In the genomic region with DNA sequence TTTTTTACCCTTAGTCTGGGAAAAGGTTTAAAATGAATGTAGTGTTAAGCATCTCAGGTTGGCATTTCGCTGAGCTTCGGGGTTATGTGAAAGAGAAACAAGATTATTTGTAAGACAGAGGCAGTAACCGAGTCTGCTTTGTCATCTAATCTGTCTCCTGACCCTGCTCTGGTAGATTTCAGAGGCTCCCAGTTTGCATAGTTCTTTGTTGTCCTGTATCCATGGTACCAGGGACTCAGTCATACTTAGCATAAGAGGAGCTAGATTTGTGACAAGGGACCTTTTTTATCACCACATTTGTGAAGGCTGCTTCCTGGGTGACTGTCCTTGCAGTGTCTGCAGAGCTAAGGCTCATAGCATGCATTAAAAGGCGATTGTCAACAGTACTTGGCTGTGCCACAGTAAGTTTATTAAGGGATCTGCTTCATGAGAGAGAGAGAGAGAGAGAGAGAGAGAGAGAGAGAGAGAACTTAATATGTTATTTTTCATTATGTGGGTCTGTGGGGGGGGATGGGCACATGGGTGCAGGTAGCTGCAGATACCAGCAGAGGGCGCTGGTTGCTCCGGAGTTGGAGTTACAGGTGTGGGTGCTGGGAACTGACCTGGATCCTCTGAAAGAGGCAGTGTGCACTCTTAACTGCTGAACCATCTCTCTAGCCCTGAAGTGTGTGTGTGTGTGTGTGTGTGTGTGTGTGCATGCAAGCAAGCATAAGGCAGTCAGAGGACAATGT, we compare ENCODE assay signal across 9 mouse cellular contexts. TPM values are rescaled to one million over a fixed set of nuclear protein-coding genes. Genes with fewer than 3 reads are reported as not detected.
DNase-seq lines count a peak whose midpoint lies in the region; ATAC-seq and TF ChIP-seq lines count a peak whose summit lies in the region.
"Had no signal": no experiment of that assay in that cellular context is flagged by ENCODE, and none has a peak within 500 bp of the region (broad histone marks: within the 10 kb centered on the region; RNA-seq: fewer than 3 reads in every experiment).

No protein-coding gene starts in this region.

- H3K27ac ChIP-seq in layer of hippocampus, adult 2 months, result peak overlapping the region; percentile 64
- H3K27ac ChIP-seq in heart, postnatal 0 days (ENCODE audit: low read depth), result no peak overlapping the region

- peaks cover 24% of the 10 kb centered on the region; the same call in 1 of the 2 replicates for H3K27me3 ChIP-seq in heart, postnatal 0 days (ENCODE audit: control insufficient read depth, insufficient read depth, low read length)

- H3K9me3 ChIP-seq in heart, postnatal 0 days (replicated peaks; ENCODE audit: control insufficient read depth, low read length), result peaks cover 3% of the 10 kb centered on the region; the same call in 1 of the 2 replicates

- H3K9ac ChIP-seq in heart, postnatal 0 days (replicated peaks; ENCODE audit: low read depth, low read length), result no peak overlapping the region

- WGBS in heart, postnatal 0 days, result 37% methylated on average over 6 of the region's 6 CpGs

- no peak for DNase-seq in layer of hippocampus, adult 2 months (ENCODE audit: low spot score in 2 of 2)
- no peak for DNase-seq in layer of hippocampus, postnatal 25 days (ENCODE audit: extremely low spot score in 1 of 2, low spot score in 1 of 2)
- peak; percentile 50 for DNase-seq in MN1 (ENCODE audit: low spot score)
- DNase-seq in heart, postnatal 0 days (ENCODE audit: low spot score), result peak; percentile 14
- DNase-seq in natural killer cell, adult 2 months (ENCODE audit: low spot score in 2 of 2), result peak; percentile 3 to 13
- DNase-seq in c-Kit-positive CD71-positive TER-119-positive erythroid progenitor cells, embryonic 14.5 days (ENCODE audit: low spot score), result no peak
- no peak for DNase-seq in frontal cortex, adult 2 months (ENCODE audit: extremely low spot score in 1 of 2, low spot score in 1 of 2)
- DNase-seq in layer of hippocampus, adult 9-11 months, result no peak

- TF ChIP-seq EP300 in heart, postnatal 0 days (IDR thresholded peaks at IDR 0.05; ENCODE audit: low read depth), result no peak

- no peaks in the 10 kb centered on the region for H3K36me3 ChIP-seq in heart, postnatal 0 days (replicated peaks; ENCODE audit: control insufficient read depth, insufficient read depth, low read length)

- peaks cover 12% of the 10 kb centered on the region for H3K4me1 ChIP-seq in heart, postnatal 0 days (ENCODE audit: control insufficient read depth, insufficient read depth)

- H3K4me3 ChIP-seq in layer of hippocampus, adult 2 months, result peak overlapping the region; percentile 0; the same call in 1 of the 2 replicates
- H3K4me3 ChIP-seq in heart, postnatal 0 days (ENCODE audit: low read depth, low read length), result peak overlapping the region; percentile 16; the same call in 1 of the 2 replicates

- no peak for ATAC-seq in heart, postnatal 0 days (ENCODE audit: insufficient read depth, low read depth)

- H3K4me2 ChIP-seq in heart, postnatal 0 days (ENCODE audit: low read depth, low read length), result peak overlapping the region; percentile 49

- TF ChIP-seq CTCF in layer of hippocampus, adult 2 months (conservative IDR thresholded peaks at IDR 0.05), result peak; percentile 57
- TF ChIP-seq CTCF in heart, postnatal 0 days (IDR thresholded peaks at IDR 0.05; ENCODE audit: low read depth), result peak; percentile 20; the same call in 1 of the 2 replicates

RNA-seq across cellular contexts. Expression of a gene that starts 3.3 kb away (rescaled TPM):
- total RNA-seq in layer of hippocampus, adult 2 months (2021), result 1 to 10 TPM in 1 of 2 experiments, under 1 TPM in 1; 0.41 to 1.0 TPM
- total RNA-seq in layer of hippocampus, postnatal 25 days (2021), result 1 to 10 TPM in 1 of 2 experiments, under 1 TPM in 1; 0.87 to 1.7 TPM
- total RNA-seq in heart, postnatal 0 days (2014; rRNA removed; ENCODE audit: low replicate concordance), result not detected in 2 replicates
- polyA plus RNA-seq in heart, postnatal 0 days (2015; fragmentation: Nextera tagmentation; extraction: Ambion mirVana), result 0.19 TPM in 1 of 2 replicates, not detected in the other
- 0.68 and 1.5 TPM in 2 replicates for polyA plus RNA-seq in frontal cortex, adult 2 months (2012; rRNA removed)
- polyA plus RNA-seq: embryonic facial prominence, embryonic 11.5 days had no signal

Comparison
In these comparisons a context has a peak if more than half of its experiments do, and no peak if none do; other contexts are left out.
1. DNase-seq: peak in MN1 (single experiment), heart, postnatal 0 days (single experiment) and natural killer cell, adult 2 months (2 of 2); none in layer of hippocampus, adult 2 months (0 of 2), layer of hippocampus, postnatal 25 days (0 of 2), c-Kit-positive CD71-positive TER-119-positive erythroid progenitor cells, embryonic 14.5 days (single experiment), frontal cortex, adult 2 months (0 of 2) and layer of hippocampus, adult 9-11 months (single experiment).